Mouse (Mus musculus) thymus, postnatal 10 days (tissue): ENCODE results near the gene Maml3.
A peak's percentile ranks its signal among the peaks of the same experiment; 100 is the strongest.

Source experiments
- DNase-seq, 2 experiments: peaks; one replicate each; pipeline ENCODE4 v3.0.0; 2021; ENCODE audit warnings: low spot score in 2 of 2

The Maml3 gene

GRCm38 (mm10) chr3:52104636-52105151, at the start of gene Maml3:
TSS of gene Maml3 (minus strand) at chr3:52105076.
- DNase-seq = peak; percentile 89 to 90

DNA sequence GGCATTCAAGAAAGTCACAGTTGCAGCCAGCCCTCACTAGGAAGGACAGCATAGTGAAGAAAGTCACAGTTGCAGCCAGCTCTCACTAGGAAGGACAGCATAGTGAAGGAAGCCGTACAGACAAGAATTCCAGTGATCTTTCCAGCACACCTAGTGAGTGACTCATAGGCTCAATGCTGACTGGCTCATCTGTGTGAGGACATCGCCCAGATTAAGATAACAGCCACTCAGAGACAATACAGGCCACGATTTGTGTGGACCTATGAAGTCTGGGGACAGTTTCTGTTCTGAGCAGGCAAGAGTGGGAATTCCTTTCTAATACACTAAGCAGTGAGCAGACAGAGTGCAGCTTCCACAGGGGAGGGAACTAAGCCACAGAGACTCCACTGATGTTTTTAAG, 46.3 kb upstream of the Maml3 start:
- DNase-seq = no peak

DNA sequence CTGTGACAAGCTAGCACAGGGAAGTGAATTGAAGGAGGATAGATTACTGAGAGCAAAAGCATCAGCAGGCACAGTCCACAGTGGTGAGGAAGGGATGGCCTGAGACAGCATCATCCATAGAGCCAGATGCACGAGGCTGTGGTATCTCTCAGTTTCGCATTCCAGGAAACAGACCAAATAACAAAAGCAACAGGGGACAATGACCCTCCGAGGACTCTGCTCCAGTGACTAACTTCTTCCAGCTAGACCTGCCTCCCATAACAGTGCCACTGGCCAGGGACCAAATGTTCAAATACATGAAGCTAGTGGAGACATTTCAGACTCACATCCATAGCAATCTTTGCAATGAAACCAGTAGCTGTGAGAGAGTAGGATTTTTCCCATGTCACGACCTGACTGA, 43.4 kb upstream of the Maml3 start:
- DNase-seq = no peak

DNA sequence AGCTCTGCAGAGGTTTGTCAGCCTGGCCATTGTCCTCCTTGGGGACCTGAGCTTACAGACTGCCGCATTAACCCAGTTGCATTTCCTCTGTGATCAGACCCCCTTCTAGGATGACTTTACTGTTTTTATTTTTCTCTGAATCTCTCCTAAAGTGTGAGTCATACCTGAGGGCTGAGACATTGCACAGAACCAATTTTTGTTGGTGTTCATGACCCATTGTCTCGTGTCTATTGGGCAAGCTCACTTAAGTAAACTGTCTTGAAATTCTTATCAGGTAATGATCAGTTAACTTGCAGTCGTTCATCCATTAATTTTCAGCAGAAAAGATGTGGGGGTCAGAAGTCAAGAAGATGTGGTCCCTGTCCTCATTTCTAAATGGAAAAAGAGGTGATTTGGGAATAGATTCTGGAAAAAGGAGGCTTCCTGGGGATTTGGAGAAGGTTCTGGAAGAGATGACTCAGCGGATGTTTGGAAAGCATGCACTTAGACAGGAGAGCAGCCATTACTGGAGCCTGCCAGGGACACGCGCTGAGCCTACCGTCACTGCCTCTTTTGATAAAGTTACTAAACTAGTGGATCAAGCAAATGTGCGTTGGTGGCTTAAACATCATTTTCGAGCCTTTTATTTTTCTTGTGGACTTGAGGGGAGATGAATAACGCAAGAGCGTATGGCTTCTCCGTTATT, 40.0 kb upstream of the Maml3 start:
- DNase-seq = no peak

- DNase-seq = no peak
Measured at GRCm38 (mm10) chr3:52143017-52143416, 38.1 kb upstream of the Maml3 start.

DNA sequence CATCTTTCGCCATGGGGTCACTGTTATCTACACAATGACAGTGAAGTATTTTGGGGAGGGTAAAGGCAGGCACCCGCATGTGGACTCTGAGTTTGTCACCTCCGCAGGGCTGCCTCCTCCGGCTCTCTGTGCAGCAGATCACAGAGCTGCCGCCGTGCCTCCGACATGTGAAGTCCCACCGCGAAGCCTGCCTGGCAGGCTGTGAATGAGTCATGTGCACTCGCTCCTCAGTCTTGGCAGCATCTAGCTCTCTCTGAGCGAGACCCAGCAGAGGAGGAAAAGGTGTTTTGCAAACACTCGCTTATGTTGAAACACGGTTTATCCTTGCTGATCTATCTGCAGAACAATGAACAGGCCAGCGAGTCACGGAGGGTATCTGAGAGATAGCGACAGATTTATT, 35.3 kb upstream of the Maml3 start:
- DNase-seq = no peak

- no peak for DNase-seq
Measured at GRCm38 (mm10) chr3:52125421-52125820, 20.5 kb upstream of the Maml3 start.

- DNase-seq = no peak
Measured at GRCm38 (mm10) chr3:52120858-52121257, 16.0 kb upstream of the Maml3 start.

GRCm38 (mm10) chr3:52119216-52119615, 14.3 kb upstream of the Maml3 start:
- no peak for DNase-seq

- DNase-seq = no peak
Measured at GRCm38 (mm10) chr3:52115421-52115820, 10.5 kb upstream of the Maml3 start.

GRCm38 (mm10) chr3:52108027-52108426, 3.2 kb upstream of the Maml3 start:
- no peak for DNase-seq

DNA sequence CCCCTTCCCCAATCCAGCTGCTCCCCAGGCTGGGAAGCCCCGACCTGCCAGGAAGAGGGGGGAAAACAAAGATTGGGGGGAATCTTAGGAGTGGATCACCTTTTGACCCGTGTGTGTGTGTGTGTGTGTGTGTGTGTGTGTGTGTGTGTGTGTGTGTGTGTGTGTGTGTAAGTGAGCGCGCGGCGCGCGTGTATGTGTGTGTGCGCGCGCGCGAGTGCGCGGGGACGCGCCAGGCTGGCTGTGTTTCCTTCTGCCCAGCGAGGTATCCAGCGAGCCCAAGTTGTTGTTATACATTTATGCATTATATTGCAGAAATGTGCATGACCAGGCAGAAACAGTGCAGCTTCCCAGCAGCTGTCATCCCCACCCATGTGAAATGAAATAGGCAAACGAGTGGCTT, 280 bp upstream of the Maml3 start:
- no peak for DNase-seq

GRCm38 (mm10) chr3:52104208-52104607, 668 bp downstream of the Maml3 start:
- DNase-seq = no peak

DNA sequence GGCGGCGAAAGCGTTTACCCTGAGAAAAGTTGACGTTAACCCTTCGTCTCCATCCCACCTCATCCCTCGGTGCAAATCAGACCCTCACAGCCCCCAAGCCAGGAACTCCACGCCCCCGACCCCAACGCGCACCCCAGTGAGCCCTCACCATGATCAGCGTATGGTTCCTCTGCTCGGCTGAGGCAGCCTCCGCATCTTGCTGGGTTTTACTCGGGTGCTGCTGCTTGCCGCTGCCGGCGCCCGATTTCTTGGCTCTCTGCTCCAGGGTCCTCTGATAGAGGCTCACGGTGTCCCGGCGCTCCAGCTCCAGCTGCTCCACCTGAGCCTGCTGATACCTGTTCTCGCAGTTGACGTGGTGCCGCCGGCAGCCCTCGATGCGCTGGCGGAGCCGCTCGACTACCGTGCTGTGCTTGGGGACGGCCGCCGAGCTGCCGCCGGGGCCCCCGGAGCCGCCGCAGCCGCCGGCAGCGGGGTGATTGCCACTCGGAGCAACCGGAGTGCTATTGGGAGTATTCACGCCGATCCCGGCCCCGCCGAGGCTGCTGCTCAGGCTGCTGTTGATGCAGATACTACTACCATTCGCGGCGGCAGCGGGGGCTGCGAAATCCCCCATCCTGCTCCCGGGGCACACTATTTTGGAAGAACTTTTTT, 1.2 kb downstream of the Maml3 start:
- DNase-seq = peak; percentile 43 to 46

DNA sequence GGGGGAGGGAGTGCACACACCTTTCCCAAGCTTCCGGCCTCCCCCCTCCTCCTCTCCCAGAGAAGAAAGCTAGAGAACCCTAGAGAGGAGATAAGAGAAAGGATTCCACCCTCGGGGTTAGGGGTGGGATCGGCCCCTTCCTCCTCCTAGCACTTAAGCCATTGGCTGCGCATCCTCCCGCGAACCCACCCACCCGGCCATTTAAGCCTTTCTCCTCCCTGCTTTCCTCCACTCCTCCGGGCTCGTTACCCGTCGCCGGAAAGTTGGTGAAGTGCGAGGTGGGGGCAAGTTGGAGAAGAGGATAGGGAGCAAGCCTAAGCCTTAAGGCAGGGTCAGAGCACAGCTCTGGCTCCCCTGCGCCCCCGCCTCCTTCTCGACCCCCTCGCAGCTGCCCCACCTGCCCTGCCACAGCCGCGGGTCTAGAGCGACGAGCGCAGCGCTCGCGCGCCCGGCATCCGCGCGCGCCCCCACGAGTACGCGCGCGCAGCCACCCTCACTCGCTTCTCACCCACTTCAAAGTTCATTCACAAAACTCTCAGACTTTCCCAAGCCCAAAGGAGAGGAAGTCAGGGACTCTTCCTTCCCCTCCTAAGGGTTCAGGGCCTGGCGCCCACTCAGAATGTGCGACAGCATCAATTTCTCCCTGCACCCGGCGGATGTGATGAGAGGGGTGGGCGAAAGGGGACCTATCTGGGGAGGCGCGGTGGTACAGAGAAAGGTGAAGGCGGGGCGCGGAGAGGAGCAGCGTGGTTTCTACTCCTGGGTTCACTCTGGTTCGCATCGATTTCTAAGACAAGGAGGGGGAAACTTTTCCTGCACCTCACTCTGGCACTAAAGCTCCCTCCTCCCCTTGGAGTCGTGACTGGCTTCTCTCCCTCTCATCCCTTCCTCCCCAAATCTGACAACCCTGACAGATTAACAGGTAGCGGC, 2.0 kb downstream of the Maml3 start:
- peak; percentile 72 to 75 for DNase-seq

DNA sequence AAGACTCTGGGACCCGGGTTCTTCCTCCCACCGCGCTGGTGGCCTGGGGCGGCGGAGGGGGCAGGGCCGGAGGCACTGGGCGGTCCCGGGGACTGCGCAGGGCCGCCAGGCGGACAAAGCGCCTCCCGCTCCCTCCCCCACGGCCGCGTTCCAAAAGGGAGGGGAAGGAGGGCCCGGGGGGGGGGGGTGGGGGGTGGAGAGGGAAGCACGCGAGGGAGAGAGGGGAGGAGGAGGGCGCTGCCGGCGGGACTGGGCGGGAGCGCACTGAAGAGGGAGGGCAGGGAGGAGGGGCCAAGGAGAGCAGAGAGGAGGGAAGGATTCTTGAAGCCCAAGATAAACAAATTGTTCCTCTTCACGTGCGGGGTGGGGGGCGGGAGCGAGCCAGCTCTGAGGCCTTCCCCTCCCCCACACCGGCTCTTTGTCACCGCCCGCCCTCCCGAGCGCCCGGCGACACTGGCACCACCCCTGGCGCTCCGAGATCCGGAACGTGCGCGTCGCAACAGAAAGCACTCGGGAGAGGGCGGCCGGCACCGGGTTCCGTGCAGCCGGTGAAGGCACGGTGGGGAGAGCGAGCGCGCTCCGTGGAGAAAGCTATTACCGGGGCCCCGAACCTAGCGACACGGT, 2.8 kb downstream of the Maml3 start:
- peak; percentile 73 to 80 for DNase-seq

GRCm38 (mm10) chr3:52101401-52101976, 3.4 kb downstream of the Maml3 start:
- peak in 1 of 2 experiments; percentile 9 for DNase-seq

- no peak for DNase-seq
Measured at GRCm38 (mm10) chr3:52100926-52101325, 4.0 kb downstream of the Maml3 start.

DNA sequence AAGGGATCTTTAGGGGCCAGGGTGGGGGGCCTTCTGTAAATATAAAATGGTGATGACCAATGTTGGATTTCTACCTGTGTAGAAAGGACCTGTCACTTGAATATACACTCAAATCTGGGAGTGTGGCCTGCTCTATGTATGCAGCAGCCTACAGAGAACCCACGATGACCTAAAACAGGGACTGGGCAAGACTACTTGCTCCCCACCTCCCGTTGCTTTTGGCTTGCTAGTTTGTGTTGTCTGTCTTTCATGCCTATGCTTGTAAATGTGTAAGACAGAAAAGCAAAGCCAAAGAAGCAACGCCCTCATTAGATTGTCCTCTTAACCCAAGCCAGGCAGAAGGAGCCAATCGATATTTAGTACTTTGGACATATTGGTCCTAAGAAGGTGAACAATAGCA, 4.6 kb downstream of the Maml3 start:
- no peak for DNase-seq

DNA sequence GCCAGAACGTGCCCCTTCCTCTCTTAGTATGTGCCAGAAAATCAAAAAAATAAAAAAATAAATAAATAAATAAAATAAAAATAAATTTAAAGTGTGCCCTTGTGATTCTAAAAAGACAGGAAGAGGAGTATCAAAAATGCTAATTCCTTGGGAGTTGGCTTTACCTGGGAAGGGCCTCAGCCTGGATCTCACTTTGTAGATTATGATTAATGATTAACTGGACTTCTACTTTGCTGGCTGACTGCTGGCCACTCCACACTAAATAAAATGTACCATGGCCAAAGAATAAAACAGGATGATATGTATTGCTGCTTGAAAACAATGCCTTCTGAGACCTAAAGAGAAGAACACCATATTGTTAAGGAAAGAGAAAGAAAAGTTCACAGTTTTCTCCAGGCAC, 5.6 kb downstream of the Maml3 start:
- DNase-seq = no peak

DNA sequence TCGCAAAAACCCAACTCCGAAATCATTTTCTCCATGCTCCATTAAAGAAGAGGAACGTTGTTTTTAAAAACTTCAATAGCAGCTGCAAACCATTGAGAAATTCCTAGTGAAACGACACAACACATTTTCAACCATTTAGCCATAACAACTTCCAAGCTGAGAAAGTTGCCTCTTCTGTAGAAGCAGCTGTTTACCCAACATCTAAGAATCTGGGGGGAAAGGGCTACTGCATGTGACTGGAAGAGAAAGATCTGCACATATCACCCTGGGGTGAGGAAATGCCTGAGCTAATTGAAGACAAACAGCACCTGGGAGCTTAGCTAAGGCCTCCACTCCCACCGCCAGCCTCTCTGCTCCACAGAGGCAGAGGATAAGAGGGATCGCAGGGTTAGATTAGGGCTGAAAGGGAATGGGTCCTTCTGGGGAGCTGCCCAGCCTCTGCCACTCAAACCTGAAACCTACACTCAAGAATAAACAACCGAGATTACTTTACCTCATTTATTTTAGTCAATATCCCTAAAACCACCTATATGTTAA, 13.5 kb downstream of the Maml3 start:
- DNase-seq = no peak
